Mouse (Mus musculus): ENCODE measurements around the gene Rora. TPM values are rescaled to one million over a fixed set of nuclear protein-coding genes. Genes with fewer than 3 reads are reported as not detected.

The Rora gene
- total RNA-seq, 2 experiments from 2014 or later = 0.38 to 2.1 TPM

- ATAC-seq (replicated peaks; ENCODE audit: low FRiP score, poor library complexity, severe bottlenecking) = no peak
Measured at GRCm38 (mm10) chr9:69237316-69237715, 583.7 kb downstream of the Rora start.

- ATAC-seq (replicated peaks; ENCODE audit: low FRiP score, poor library complexity, severe bottlenecking) = no peak
Measured at GRCm38 (mm10) chr9:69242538-69242937, 589.0 kb downstream of the Rora start.

- ATAC-seq (replicated peaks; ENCODE audit: low FRiP score, poor library complexity, severe bottlenecking) = no peak
Measured at GRCm38 (mm10) chr9:69243626-69244025, 590.0 kb downstream of the Rora start.

- no peak for ATAC-seq (replicated peaks; ENCODE audit: low FRiP score, poor library complexity, severe bottlenecking)
Measured at GRCm38 (mm10) chr9:69246225-69246624, 592.6 kb downstream of the Rora start.

- ATAC-seq (replicated peaks; ENCODE audit: low FRiP score, poor library complexity, severe bottlenecking) = no peak
Measured at GRCm38 (mm10) chr9:69249586-69249985, 596.0 kb downstream of the Rora start.

GRCm38 (mm10) chr9:69250326-69250725 is 596.7 kb downstream of the Rora start:
- no peak for ATAC-seq (replicated peaks; ENCODE audit: low FRiP score, poor library complexity, severe bottlenecking)

GRCm38 (mm10) chr9:69258506-69258905 is 604.9 kb downstream of the Rora start:
- ATAC-seq (replicated peaks; ENCODE audit: low FRiP score, poor library complexity, severe bottlenecking) = no peak

GRCm38 (mm10) chr9:69259382-69259781 is 605.8 kb downstream of the Rora start:
- ATAC-seq (replicated peaks; ENCODE audit: low FRiP score, poor library complexity, severe bottlenecking) = no peak

- no peak for ATAC-seq (replicated peaks; ENCODE audit: low FRiP score, poor library complexity, severe bottlenecking)
Measured at GRCm38 (mm10) chr9:69265151-69265550, 611.6 kb downstream of the Rora start.

GRCm38 (mm10) chr9:69270374-69270773 is 616.8 kb downstream of the Rora start:
- ATAC-seq (replicated peaks; ENCODE audit: low FRiP score, poor library complexity, severe bottlenecking) = no peak

- ATAC-seq (replicated peaks; ENCODE audit: low FRiP score, poor library complexity, severe bottlenecking) = no peak
Measured at GRCm38 (mm10) chr9:69270931-69271330, 617.3 kb downstream of the Rora start.

- no peak for ATAC-seq (replicated peaks; ENCODE audit: low FRiP score, poor library complexity, severe bottlenecking)
Measured at GRCm38 (mm10) chr9:69272884-69273283, 619.3 kb downstream of the Rora start.

GRCm38 (mm10) chr9:69274766-69275485 is 621.3 kb downstream of the Rora start:
- ATAC-seq (replicated peaks; ENCODE audit: low FRiP score, poor library complexity, severe bottlenecking) = no peak

GRCm38 (mm10) chr9:69277256-69277655 is 623.7 kb downstream of the Rora start:
- ATAC-seq (replicated peaks; ENCODE audit: low FRiP score, poor library complexity, severe bottlenecking) = no peak

- ATAC-seq (replicated peaks; ENCODE audit: low FRiP score, poor library complexity, severe bottlenecking) = no peak
Measured at GRCm38 (mm10) chr9:69285011-69285410, 631.4 kb downstream of the Rora start.

GRCm38 (mm10) chr9:69288113-69288512 is 634.5 kb downstream of the Rora start:
- ATAC-seq (replicated peaks; ENCODE audit: low FRiP score, poor library complexity, severe bottlenecking) = no peak

- ATAC-seq (replicated peaks; ENCODE audit: low FRiP score, poor library complexity, severe bottlenecking) = no peak
Measured at GRCm38 (mm10) chr9:69288586-69288985, 635.0 kb downstream of the Rora start.

- ATAC-seq (replicated peaks; ENCODE audit: low FRiP score, poor library complexity, severe bottlenecking) = no peak
Measured at GRCm38 (mm10) chr9:69289056-69290017, 635.8 kb downstream of the Rora start.

GRCm38 (mm10) chr9:69290018-69290880 is 636.7 kb downstream of the Rora start:
- ATAC-seq (replicated peaks; ENCODE audit: low FRiP score, poor library complexity, severe bottlenecking) = no peak

- ATAC-seq (replicated peaks; ENCODE audit: low FRiP score, poor library complexity, severe bottlenecking) = no peak
Measured at GRCm38 (mm10) chr9:69290881-69291450, 637.4 kb downstream of the Rora start.
